In the genomic region with DNA sequence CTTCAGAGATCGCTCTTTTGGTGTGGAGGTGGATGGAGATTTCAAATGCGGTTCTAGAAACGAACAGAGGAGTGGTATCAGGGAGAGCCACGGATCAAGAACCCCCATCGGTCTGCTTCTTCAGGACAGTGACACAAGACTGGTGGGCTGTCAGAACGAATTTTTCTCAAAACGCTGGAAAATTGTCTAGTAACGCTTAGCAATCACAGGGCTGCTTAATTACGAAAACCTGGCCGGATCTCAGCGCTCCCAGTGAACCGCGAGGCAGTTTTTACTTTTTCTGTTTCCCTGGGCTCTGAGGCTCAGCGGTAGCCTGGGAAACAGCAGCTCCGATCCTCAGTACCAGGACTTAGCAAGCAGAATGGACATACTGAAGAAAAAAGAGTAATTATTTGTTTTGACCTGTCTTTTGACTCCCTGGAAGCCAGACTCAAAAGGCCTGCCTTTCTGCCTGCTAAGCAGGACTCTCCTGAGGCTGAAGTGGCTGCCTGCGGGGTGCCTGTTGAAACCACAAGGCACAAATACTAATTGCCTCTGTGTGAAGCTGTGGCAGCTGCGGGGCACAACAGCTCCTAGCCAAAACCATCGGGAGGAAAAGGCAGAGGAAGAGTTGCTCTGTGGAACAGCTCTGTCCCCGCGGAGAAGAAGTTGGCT, we compare ENCODE assay signal across 8 mouse cellular contexts.
DNase-seq lines count a peak whose midpoint lies in the region; ATAC-seq and TF ChIP-seq lines count a peak whose summit lies in the region.

No protein-coding gene starts in this region.

- peak; percentile 12 to 25 for DNase-seq in cerebellum, adult 2 months
- DNase-seq in cerebellum, adult 8-10 months: no peak
- DNase-seq in kidney, adult 18-20 months: no peak
- DNase-seq in adrenal gland, adult 8-10 months: no peak

- H3K4me1 ChIP-seq in cerebellum, adult 2 months (ENCODE audit: control insufficient read depth, insufficient read depth, low read length): no peaks in the 10 kb centered on the region
- peaks cover 7% of the 10 kb centered on the region; the same call in 1 of the 2 replicates for H3K4me1 ChIP-seq in megakaryocyte, embryonic 14.5 days
- H3K4me1 ChIP-seq in limb, embryonic 13.5 days: peaks cover 3% of the 10 kb centered on the region; the same call in 1 of the 2 replicates
- H3K4me1 ChIP-seq in stomach, embryonic 14.5 days (ENCODE audit: control insufficient read depth, insufficient read depth, low read length): no peaks in the 10 kb centered on the region

- 12% methylated on average over 20 of the region's 20 CpGs for WGBS in cerebellum, adult 2 months
- 29% methylated on average over 20 of the region's 20 CpGs for WGBS in limb, embryonic 13.5 days
- WGBS in stomach, embryonic 14.5 days: 44% methylated on average over 20 of the region's 20 CpGs

- TF ChIP-seq CTCF in cerebellum, adult 2 months (IDR thresholded peaks at IDR 0.05; ENCODE audit: borderline replicate concordance, insufficient read depth, low read depth, low read length): no peak

- peak overlapping the region; percentile 52 for H3K4me2 ChIP-seq in limb, embryonic 13.5 days (replicated peaks)
- H3K4me2 ChIP-seq in stomach, embryonic 14.5 days (replicated peaks; ENCODE audit: low read depth, low read length): 0 out of 2 replicates have a peak overlapping the region, but pooled peaks have one; percentile 16

- no peak for ATAC-seq in megakaryocyte, adult 5-6 weeks (ENCODE audit: poor library complexity, severe bottlenecking)
- ATAC-seq in limb, embryonic 13.5 days (ENCODE audit: low FRiP score, low read depth): no peak
- no peak for ATAC-seq in stomach, embryonic 14.5 days (ENCODE audit: insufficient number of reproducible peaks, insufficient read depth, low FRiP score, low read depth)

- no peaks in the 10 kb centered on the region for H3K9me3 ChIP-seq in megakaryocyte, embryonic 14.5 days
- no peaks in the 10 kb centered on the region for H3K9me3 ChIP-seq in limb, embryonic 13.5 days
- no peaks in the 10 kb centered on the region for H3K9me3 ChIP-seq in stomach, embryonic 14.5 days (ENCODE audit: control insufficient read depth, low read depth, low read length)

- H3K27ac ChIP-seq in cerebellum, adult 2 months (ENCODE audit: insufficient read depth, low read length): no peak overlapping the region
- no peak overlapping the region for H3K27ac ChIP-seq in limb, embryonic 13.5 days
- no peak overlapping the region for H3K27ac ChIP-seq in stomach, embryonic 14.5 days (ENCODE audit: low read length)

- no peaks in the 10 kb centered on the region for H3K36me3 ChIP-seq in megakaryocyte, embryonic 14.5 days (replicated peaks; ENCODE audit: low read length)
- H3K36me3 ChIP-seq in limb, embryonic 13.5 days: no peaks in the 10 kb centered on the region
- H3K36me3 ChIP-seq in stomach, embryonic 14.5 days (ENCODE audit: control insufficient read depth, insufficient read depth, low read length): no peaks in the 10 kb centered on the region

- no peak overlapping the region for H3K4me3 ChIP-seq in cerebellum, adult 2 months (replicated peaks; ENCODE audit: insufficient read depth, low read depth, low read length)
- peak overlapping the region; percentile 88 for H3K4me3 ChIP-seq in megakaryocyte, embryonic 14.5 days (replicated peaks)
- peak overlapping the region; percentile 20; the same call in 1 of the 2 replicates for H3K4me3 ChIP-seq in limb, embryonic 13.5 days
- no peak overlapping the region for H3K4me3 ChIP-seq in stomach, embryonic 14.5 days (ENCODE audit: low read depth, low read length)

- H3K27me3 ChIP-seq in cerebellum, adult 2 months (ENCODE audit: control insufficient read depth, insufficient read depth, low read length): no peaks in the 10 kb centered on the region
- H3K27me3 ChIP-seq in megakaryocyte, embryonic 14.5 days (replicated peaks): peaks cover 4% of the 10 kb centered on the region
- no peaks in the 10 kb centered on the region for H3K27me3 ChIP-seq in limb, embryonic 13.5 days
- H3K27me3 ChIP-seq in stomach, embryonic 14.5 days (ENCODE audit: control insufficient read depth, insufficient read depth, low read length): no peaks in the 10 kb centered on the region

- no peak for TF ChIP-seq POLR2A in cerebellum, adult 2 months (IDR thresholded peaks at IDR 0.05; ENCODE audit: borderline replicate concordance, insufficient read depth, low read length)

- no peak overlapping the region for H3K9ac ChIP-seq in limb, embryonic 13.5 days
- no peak overlapping the region for H3K9ac ChIP-seq in stomach, embryonic 14.5 days (replicated peaks; ENCODE audit: low read depth, low read length)

Comparison
In these comparisons a context has a peak if more than half of its experiments do, and no peak if none do; other contexts are left out.
1. DNase-seq: peak in cerebellum, adult 2 months (2 of 2); none in cerebellum, adult 8-10 months (single experiment), kidney, adult 18-20 months (single experiment) and adrenal gland, adult 8-10 months (single experiment).
2. H3K4me3 ChIP-seq: peak in megakaryocyte, embryonic 14.5 days (single experiment) and limb, embryonic 13.5 days (single experiment); none in cerebellum, adult 2 months (single experiment) and stomach, embryonic 14.5 days (single experiment).